Mouse (Mus musculus) bone marrow, adult 2 months (tissue): ENCODE data around the gene Nppc. TPM values are rescaled to one million over a fixed set of nuclear protein-coding genes. Genes with fewer than 3 reads are reported as not detected.

Source experiments
- H3K27ac ChIP-seq: fragments of 200-500 bp; 2 replicates; pipeline ENCODE4 v1.5.1; 2012; ENCODE audit warnings: low read depth, mild to moderate bottlenecking, control low read depth, inconsistent platforms, low read length; ENCODE audit not compliant: control insufficient read depth, poor library complexity, insufficient read depth
- H3K4me1 ChIP-seq: fragments of 200-500 bp; 2 replicates; pipeline ENCODE4 v1.6.1; 2011; ENCODE audit warnings: low read length; ENCODE audit not compliant: control insufficient read depth, insufficient read depth
- H3K4me3 ChIP-seq: fragments of 200-500 bp; replicated peaks from 2 replicates; pipeline ENCODE3; 2011; ENCODE audit warnings: mild to moderate bottlenecking, low read depth, low read length, control low read depth; ENCODE audit not compliant: control insufficient read depth
- CTCF ChIP-seq: fragments of 200-500 bp; IDR thresholded peaks from 2 replicates; pipeline ENCODE4 v1.5.1; 2011; ENCODE audit warnings: low read length, control low read depth; ENCODE audit not compliant: control insufficient read depth, insufficient read depth
- POLR2A ChIP-seq: fragments of 200-500 bp; IDR thresholded peaks from 2 replicates; pipeline ENCODE4 v1.6.1; 2011; ENCODE audit warnings: low read depth, mild to moderate bottlenecking, control low read depth, low read length, borderline replicate concordance; ENCODE audit not compliant: control insufficient read depth
- WGBS: fragments of 180-500 bp; shearing (Covaris S2); methylation state at CpG from one replicate; pipeline ENCODE4 v1.1.7; 2018; 5-methylcytosine and 5-hydroxymethylcytosine counted together
- polyA plus RNA-seq: library from polyadenylated mRNA; stranded (reverse); fragments of >200 nt; gene quantifications from 2 replicates; pipeline ENCODE4 v1.2.4, GENCODE M21; 2011; ENCODE audit warnings: low replicate concordance; ENCODE audit not compliant: missing spikeins, insufficient read depth, insufficient read length

Nppc gene
- polyA plus RNA-seq, 1 experiment: not detected

DNA sequence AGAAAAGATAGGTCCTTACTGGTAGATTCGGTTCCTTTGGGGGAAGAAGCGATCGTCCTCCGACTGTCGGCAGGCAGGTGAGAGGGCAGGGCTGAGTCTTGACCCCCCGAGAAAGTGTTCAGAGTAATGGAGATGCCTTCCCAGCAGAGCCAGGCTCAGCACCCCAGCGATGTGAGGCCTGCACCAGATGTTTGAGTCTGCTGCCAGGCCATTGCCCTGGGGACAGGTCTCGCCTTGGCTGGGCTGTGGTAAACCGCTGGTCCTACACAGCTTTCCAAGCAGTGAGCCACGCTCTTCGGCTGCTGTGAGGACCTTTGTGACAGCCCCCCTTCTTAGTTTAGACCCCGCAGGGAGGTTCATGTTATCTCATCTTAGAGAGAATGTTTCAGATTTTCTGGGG, 4.8 kb upstream of the Nppc start:
- H3K4me1 ChIP-seq: no peaks in the 10 kb centered on the region
- WGBS: 80% methylated on average over 12 of the region's 12 CpGs
- no peak overlapping the region for H3K4me3 ChIP-seq
- H3K27ac ChIP-seq: no peak overlapping the region
- TF ChIP-seq CTCF: no peak
- no peak for TF ChIP-seq POLR2A

GRCm38 (mm10) chr1:86674385-86674784, 4.0 kb upstream of the Nppc start:
- H3K27ac ChIP-seq: no peak overlapping the region
- TF ChIP-seq CTCF: no peak
- no peak for TF ChIP-seq POLR2A
- H3K4me3 ChIP-seq: no peak overlapping the region
- WGBS: 71% methylated on average over 9 of the region's 9 CpGs
- H3K4me1 ChIP-seq: no peaks in the 10 kb centered on the region

DNA sequence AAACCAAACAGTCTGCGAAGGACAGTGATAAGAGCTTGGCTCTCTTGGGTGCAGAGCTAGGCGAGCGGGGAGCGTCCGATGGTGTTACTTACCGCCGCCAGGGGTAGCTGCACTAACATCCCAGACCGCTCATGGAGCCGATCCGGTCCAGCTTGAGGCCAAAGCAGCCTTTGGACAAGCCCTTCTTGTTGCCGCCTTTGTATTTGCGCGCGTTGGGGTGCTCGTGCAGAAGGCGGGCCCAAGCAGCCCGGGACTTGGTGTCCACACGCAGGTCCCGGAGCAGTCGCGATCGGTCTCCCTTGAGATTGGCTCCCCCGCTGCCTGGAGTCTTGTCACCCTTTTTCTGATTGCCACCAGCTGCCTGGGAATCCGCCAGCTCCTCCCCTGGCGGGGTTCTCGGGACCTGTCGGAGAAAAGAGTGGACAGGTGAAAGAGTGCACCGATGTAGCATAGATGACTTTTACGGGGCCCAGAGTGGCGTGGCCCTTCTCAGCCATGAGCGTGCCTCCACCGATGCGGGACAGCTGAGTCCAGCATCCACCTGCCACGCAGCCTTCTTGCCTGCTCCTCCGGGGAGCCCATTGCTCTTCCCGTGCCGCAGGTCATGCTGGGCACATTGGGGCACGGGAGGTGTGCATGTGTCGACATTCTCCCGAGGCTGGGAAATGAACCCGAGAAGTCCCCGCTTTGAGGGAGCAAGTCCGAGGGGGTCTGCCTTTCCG, 658 bp downstream of the Nppc start:
- H3K4me3 ChIP-seq: no peak overlapping the region
- no peaks in the 10 kb centered on the region for H3K4me1 ChIP-seq
- WGBS: 2% methylated on average over 44 of the region's 44 CpGs
- no peak for TF ChIP-seq POLR2A
- TF ChIP-seq CTCF: peak; percentile 45
- H3K27ac ChIP-seq: no peak overlapping the region

DNA sequence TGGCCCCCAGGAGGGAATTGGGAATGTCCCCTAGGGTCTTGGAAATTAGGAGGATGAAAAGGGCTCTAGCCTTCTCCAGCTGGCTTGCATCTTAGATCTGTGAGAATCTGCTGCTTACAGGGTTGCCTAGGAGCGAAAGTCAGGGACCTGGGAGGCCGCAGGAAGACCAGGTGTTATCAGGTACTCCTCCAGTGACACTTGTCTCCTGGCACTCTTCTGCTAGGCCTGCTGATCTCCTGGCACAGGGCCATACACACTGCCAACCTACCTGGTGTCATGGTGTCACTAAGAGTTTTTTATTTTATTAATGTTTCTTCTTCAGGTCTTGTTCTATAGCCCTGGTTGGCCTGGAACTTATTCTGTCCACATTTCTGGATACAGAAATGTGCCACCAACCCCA, 5.3 kb downstream of the Nppc start:
- 64% methylated on average over 2 of the region's 2 CpGs for WGBS
- H3K27ac ChIP-seq: no peak overlapping the region
- TF ChIP-seq CTCF (no peak), POLR2A (no peak)
- H3K4me1 ChIP-seq: no peaks in the 10 kb centered on the region
- no peak overlapping the region for H3K4me3 ChIP-seq

DNA sequence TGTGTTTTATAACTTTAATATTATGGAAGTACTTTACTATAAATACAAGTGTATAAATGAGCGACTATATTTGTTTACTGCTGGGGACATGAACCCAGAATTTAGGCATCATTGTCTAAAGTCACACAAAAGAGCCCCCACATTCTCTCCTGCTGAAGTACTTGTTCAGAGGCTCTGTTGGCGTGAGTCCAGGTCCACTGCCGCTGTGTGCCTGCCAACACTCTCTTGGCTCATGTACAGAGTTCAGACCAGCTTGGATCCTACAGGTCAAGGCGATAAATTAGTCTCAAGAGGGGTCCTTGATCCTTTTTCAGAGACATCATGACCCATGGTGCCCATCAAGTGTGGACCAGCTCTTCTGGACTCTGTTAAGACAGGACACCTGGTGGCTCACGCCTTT, 13.3 kb downstream of the Nppc start:
- 74% methylated on average over 5 of the region's 5 CpGs for WGBS

DNA sequence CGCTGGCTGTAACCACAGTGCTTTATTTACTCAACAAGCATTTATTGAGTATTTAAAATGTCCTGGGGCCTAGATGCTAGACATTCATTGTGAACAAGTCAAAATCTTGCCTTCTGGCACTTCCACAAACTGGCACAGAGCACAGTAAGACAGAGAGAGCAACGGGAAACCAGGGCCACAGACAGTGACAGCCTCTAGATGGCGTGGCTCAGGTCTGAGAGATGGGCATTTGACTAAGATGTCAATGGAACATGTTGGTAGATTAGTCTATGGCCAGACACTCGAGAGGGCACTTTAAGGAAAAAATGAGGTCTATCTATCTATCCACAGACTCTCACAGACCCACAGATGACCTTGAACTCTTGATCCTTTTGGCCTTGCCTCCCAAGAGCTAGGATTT, 17.7 kb downstream of the Nppc start:
- Histone ChIP-seq H3K4me3 (no peak overlapping the region), H3K27ac (no peak overlapping the region), H3K4me1 (no peaks in the 10 kb centered on the region)
- WGBS: 51% methylated on average over 4 of the region's 4 CpGs
- TF ChIP-seq POLR2A (no peak), CTCF (no peak)

More for the DNA sequence above, 13.3 kb downstream of the Nppc start:
- Histone ChIP-seq H3K27ac (no peak overlapping the region), H3K4me3 (no peak overlapping the region), H3K4me1 (no peaks in the 10 kb centered on the region)
- no peak for TF ChIP-seq CTCF

DNA sequence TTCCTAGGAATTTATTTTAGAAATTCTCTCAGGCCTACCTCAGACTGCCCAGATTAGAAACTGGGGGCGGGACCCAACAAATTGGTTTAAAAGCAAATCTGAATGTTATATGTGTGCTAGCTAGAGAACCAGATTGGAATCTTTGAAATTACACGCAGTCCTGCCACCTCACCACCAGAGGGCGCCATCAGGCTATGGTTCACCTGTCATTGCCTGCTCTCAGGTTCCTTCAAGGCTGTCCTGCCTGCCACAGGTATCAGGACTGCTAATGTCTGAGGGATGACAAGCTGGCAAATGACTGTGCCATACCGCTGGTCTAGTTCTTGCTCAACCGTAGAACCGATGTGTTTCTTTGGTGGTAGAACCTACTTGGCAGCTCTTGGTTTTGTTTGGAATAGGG, 20.1 kb downstream of the Nppc start:
- Histone ChIP-seq H3K4me1 (no peaks in the 10 kb centered on the region), H3K4me3 (no peak overlapping the region), H3K27ac (no peak overlapping the region)
- WGBS: 10% methylated on average over 6 of the region's 6 CpGs
- TF ChIP-seq CTCF (peak; percentile 96), POLR2A (no peak)

DNA sequence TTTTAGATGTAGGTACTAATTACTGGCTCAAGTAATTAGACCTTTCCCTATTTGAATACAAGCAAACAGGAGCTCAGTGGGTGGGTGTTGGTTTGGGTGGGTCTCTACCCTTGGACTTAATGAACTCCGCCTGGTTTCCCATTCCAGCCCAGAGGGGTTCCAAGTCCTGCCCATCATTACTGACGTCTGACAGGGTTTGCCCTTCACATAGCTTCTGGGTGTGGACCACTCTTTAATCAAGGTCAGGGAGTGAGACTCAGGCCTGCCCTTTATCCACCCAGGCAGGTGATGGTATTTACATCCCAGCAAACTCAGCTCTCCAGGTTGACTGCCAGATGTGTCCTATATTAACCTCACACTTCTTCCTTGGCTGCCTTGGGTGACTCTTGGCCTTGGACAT, 22.9 kb downstream of the Nppc start:
- H3K4me1 ChIP-seq: no peaks in the 10 kb centered on the region
- no peak overlapping the region for H3K27ac ChIP-seq
- no peak overlapping the region for H3K4me3 ChIP-seq
- TF ChIP-seq CTCF: no peak
- TF ChIP-seq POLR2A: no peak
- 72% methylated on average over 2 of the region's 2 CpGs for WGBS

DNA sequence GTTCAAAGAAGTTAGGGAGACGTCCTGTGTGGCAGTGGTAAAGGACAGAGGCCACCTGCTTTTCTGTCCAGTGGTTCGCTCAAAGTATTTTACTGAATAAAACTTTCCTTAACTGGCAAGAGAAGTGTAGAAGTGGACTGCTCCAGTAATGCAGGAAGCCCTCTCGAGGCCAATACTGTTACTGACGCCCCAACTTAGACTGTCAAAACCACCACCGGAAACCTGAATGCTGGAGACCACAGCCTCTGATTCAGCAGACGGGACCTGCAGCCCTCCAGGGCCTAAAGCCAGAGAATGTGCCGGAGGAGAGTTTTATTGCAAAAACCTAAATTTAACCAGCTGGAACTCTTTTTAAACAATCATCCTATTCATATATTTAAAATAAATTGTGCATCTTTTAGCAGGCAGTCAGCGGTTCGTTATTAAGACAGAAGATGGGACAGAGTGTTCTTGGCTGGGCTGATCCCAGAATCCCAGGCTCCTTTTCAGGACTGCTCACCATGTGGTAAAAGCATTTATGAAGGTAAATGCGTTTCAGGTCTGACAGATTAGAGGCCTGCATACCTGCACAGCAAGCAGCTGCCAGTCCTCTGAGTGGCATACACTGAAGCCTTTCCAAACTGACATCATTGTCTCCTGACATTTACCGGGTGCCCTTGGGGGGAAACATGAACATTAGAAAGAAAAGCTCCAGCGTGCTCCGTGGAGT, 27.1 kb downstream of the Nppc start:
- H3K4me1 ChIP-seq: no peaks in the 10 kb centered on the region
- H3K27ac ChIP-seq: no peak overlapping the region
- 20% methylated on average over 13 of the region's 13 CpGs for WGBS
- H3K4me3 ChIP-seq: no peak overlapping the region
- TF ChIP-seq POLR2A (no peak), CTCF (no peak)
